Mouse (Mus musculus): ENCODE data around the gene Ntrk3. TPM values are rescaled to one million over a fixed set of nuclear protein-coding genes. Genes with fewer than 3 reads are reported as not detected.

Ntrk3 gene
- total and polyA plus RNA-seq, 2 experiments = 0.09 to 0.38 TPM

DNA sequence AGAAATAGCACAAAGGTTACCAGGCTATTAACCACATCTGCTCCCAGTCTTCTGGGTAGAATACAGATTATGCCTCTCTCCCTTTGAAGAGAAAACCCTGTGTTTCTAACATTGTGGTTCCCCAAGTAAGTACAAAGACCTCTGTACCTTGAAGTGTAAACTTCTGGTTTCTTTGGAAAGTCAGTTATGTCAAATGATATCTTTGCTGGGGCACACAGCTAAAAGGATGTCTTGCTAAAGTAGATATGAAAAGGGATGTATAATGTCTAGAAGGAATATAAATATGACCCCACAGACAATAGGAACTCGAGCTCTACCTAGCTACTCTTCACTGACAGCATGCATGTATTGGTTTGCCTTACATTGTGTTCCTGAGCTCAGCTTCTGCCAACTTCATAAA, 44.7 kb downstream of the Ntrk3 start:
- no peak overlapping the region for H3K9ac ChIP-seq (ENCODE audit: low read depth, low read length)
- H3K27me3 ChIP-seq (ENCODE audit: control insufficient read depth, insufficient read depth, low read length) = peaks cover 3% of the 10 kb centered on the region; the same call in 1 of the 2 replicates
- H3K4me3 ChIP-seq (ENCODE audit: insufficient read depth, low read depth, low read length) = no peak overlapping the region
- H3K36me3 ChIP-seq (ENCODE audit: control insufficient read depth, insufficient read depth, low read length) = no peaks in the 10 kb centered on the region
- no peak for TF ChIP-seq CTCF (IDR thresholded peaks at IDR 0.05; ENCODE audit: low read depth, low read length)
- TF ChIP-seq POLR2A (IDR thresholded peaks at IDR 0.05; ENCODE audit: extremely low read depth, insufficient read depth, low read length) = no peak
- 46% methylated on average over 1 of the region's 1 CpGs for WGBS
- no peak for DNase-seq (ENCODE audit: extremely low read depth, low read depth, low spot score)
- H3K79me2 ChIP-seq (ENCODE audit: control insufficient read depth, insufficient read depth, low read length) = no peaks in the 10 kb centered on the region
- H3K4me1 ChIP-seq (ENCODE audit: control insufficient read depth, insufficient read depth, low read length) = no peaks in the 10 kb centered on the region
- H3K27ac ChIP-seq (replicated peaks; ENCODE audit: insufficient read depth, low read depth, low read length) = no peak overlapping the region

GRCm38 (mm10) chr7:78690956-78691355, 46.9 kb downstream of the Ntrk3 start:
- no peak overlapping the region for H3K4me3 ChIP-seq (ENCODE audit: insufficient read depth, low read depth, low read length)
- 47% methylated on average over 3 of the region's 3 CpGs for WGBS
- no peak for TF ChIP-seq CTCF (IDR thresholded peaks at IDR 0.05; ENCODE audit: low read depth, low read length)
- no peak for TF ChIP-seq POLR2A (IDR thresholded peaks at IDR 0.05; ENCODE audit: extremely low read depth, insufficient read depth, low read length)
- no peak overlapping the region for H3K27ac ChIP-seq (replicated peaks; ENCODE audit: insufficient read depth, low read depth, low read length)
- peaks cover 3% of the 10 kb centered on the region; the same call in 1 of the 2 replicates for H3K27me3 ChIP-seq (ENCODE audit: control insufficient read depth, insufficient read depth, low read length)
- no peaks in the 10 kb centered on the region for H3K79me2 ChIP-seq (ENCODE audit: control insufficient read depth, insufficient read depth, low read length)
- no peak overlapping the region for H3K9ac ChIP-seq (ENCODE audit: low read depth, low read length)
- H3K36me3 ChIP-seq (ENCODE audit: control insufficient read depth, insufficient read depth, low read length) = no peaks in the 10 kb centered on the region
- H3K4me1 ChIP-seq (ENCODE audit: control insufficient read depth, insufficient read depth, low read length) = no peaks in the 10 kb centered on the region
- no peak for DNase-seq (ENCODE audit: extremely low read depth, low read depth, low spot score)

GRCm38 (mm10) chr7:78684943-78685342, 52.9 kb downstream of the Ntrk3 start:
- TF ChIP-seq POLR2A (IDR thresholded peaks at IDR 0.05; ENCODE audit: extremely low read depth, insufficient read depth, low read length) = no peak
- no peak for TF ChIP-seq CTCF (IDR thresholded peaks at IDR 0.05; ENCODE audit: low read depth, low read length)
- no peak overlapping the region for H3K4me3 ChIP-seq (ENCODE audit: insufficient read depth, low read depth, low read length)
- WGBS = 60% methylated on average over 6 of the region's 6 CpGs
- H3K27ac ChIP-seq (replicated peaks; ENCODE audit: insufficient read depth, low read depth, low read length) = no peak overlapping the region
- H3K9ac ChIP-seq (ENCODE audit: low read depth, low read length) = no peak overlapping the region
- no peaks in the 10 kb centered on the region for H3K79me2 ChIP-seq (ENCODE audit: control insufficient read depth, insufficient read depth, low read length)
- H3K36me3 ChIP-seq (ENCODE audit: control insufficient read depth, insufficient read depth, low read length) = no peaks in the 10 kb centered on the region
- no peaks in the 10 kb centered on the region for H3K4me1 ChIP-seq (ENCODE audit: control insufficient read depth, insufficient read depth, low read length)
- DNase-seq (ENCODE audit: extremely low read depth, low read depth, low spot score) = no peak
- H3K27me3 ChIP-seq (ENCODE audit: control insufficient read depth, insufficient read depth, low read length) = no peaks in the 10 kb centered on the region; the same call in 1 of the 2 replicates

GRCm38 (mm10) chr7:78680871-78681270, 56.9 kb downstream of the Ntrk3 start:
- no peaks in the 10 kb centered on the region; the same call in 1 of the 2 replicates for H3K27me3 ChIP-seq (ENCODE audit: control insufficient read depth, insufficient read depth, low read length)
- no peak overlapping the region for H3K4me3 ChIP-seq (ENCODE audit: insufficient read depth, low read depth, low read length)
- no peak for TF ChIP-seq POLR2A (IDR thresholded peaks at IDR 0.05; ENCODE audit: extremely low read depth, insufficient read depth, low read length)
- no peak for TF ChIP-seq CTCF (IDR thresholded peaks at IDR 0.05; ENCODE audit: low read depth, low read length)
- WGBS = 77% methylated on average over 2 of the region's 2 CpGs
- no peaks in the 10 kb centered on the region for H3K79me2 ChIP-seq (ENCODE audit: control insufficient read depth, insufficient read depth, low read length)
- H3K4me1 ChIP-seq (ENCODE audit: control insufficient read depth, insufficient read depth, low read length) = no peaks in the 10 kb centered on the region
- no peaks in the 10 kb centered on the region for H3K36me3 ChIP-seq (ENCODE audit: control insufficient read depth, insufficient read depth, low read length)
- H3K9ac ChIP-seq (ENCODE audit: low read depth, low read length) = no peak overlapping the region
- H3K27ac ChIP-seq (replicated peaks; ENCODE audit: insufficient read depth, low read depth, low read length) = no peak overlapping the region
- no peak for DNase-seq (ENCODE audit: extremely low read depth, low read depth, low spot score)

DNA sequence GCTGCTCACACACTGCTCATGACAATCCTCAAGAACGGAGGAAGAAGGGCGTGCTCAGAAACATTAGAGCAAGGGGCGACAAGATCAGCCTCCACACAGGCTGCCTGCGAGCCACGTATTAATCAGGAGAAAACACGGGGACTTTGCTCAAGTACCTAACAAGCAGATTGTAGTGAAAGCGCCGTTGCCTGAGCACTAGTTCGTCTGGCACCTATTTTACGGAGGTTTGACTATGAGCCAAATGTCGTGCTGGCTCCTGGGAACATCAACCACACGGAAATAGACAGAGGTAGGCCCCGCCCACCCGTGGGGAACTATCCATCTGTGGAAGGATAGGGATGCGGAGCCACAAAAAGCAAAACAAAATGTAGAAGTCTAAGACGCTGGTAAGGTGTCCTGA, 68.4 kb downstream of the Ntrk3 start:
- WGBS = 92% methylated on average over 16 of the region's 16 CpGs
- Histone ChIP-seq H3K9ac (ENCODE audit: low read depth, low read length) (no peak overlapping the region), H3K36me3 (ENCODE audit: control insufficient read depth, insufficient read depth, low read length) (no peaks in the 10 kb centered on the region), H3K27me3 (ENCODE audit: control insufficient read depth, insufficient read depth, low read length) (no peaks in the 10 kb centered on the region), H3K4me3 (ENCODE audit: insufficient read depth, low read depth, low read length) (no peak overlapping the region), H3K27ac (replicated peaks; ENCODE audit: insufficient read depth, low read depth, low read length) (no peak overlapping the region), H3K79me2 (ENCODE audit: control insufficient read depth, insufficient read depth, low read length) (no peaks in the 10 kb centered on the region), H3K4me1 (ENCODE audit: control insufficient read depth, insufficient read depth, low read length) (no peaks in the 10 kb centered on the region)
- no peak for DNase-seq (ENCODE audit: extremely low read depth, low read depth, low spot score)
- no peak for TF ChIP-seq CTCF (IDR thresholded peaks at IDR 0.05; ENCODE audit: low read depth, low read length)
- TF ChIP-seq POLR2A (IDR thresholded peaks at IDR 0.05; ENCODE audit: extremely low read depth, insufficient read depth, low read length) = no peak

DNA sequence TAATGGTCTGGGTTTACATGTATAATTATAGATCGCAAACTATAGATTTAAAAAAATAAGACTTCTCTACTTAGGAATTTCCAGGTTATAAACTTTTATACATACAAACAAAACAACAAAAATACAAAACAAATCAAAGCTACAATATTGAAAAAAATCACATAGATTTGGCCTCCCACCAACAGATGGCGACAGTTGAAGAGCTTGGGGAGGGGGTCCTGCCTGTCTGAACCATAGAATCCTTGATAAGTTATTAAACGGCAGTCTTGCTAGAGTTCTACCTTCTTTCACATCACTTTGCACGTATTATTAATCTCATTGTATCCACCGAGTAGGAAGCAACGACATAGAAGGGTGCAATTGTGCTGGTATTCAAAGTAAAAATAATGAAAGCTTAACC, 68.9 kb downstream of the Ntrk3 start:
- Histone ChIP-seq H3K9ac (ENCODE audit: low read depth, low read length) (no peak overlapping the region), H3K79me2 (ENCODE audit: control insufficient read depth, insufficient read depth, low read length) (no peaks in the 10 kb centered on the region), H3K27me3 (ENCODE audit: control insufficient read depth, insufficient read depth, low read length) (no peaks in the 10 kb centered on the region), H3K4me3 (ENCODE audit: insufficient read depth, low read depth, low read length) (no peak overlapping the region), H3K4me1 (ENCODE audit: control insufficient read depth, insufficient read depth, low read length) (no peaks in the 10 kb centered on the region), H3K27ac (replicated peaks; ENCODE audit: insufficient read depth, low read depth, low read length) (no peak overlapping the region), H3K36me3 (ENCODE audit: control insufficient read depth, insufficient read depth, low read length) (no peaks in the 10 kb centered on the region)
- TF ChIP-seq POLR2A (IDR thresholded peaks at IDR 0.05; ENCODE audit: extremely low read depth, insufficient read depth, low read length) (no peak), CTCF (IDR thresholded peaks at IDR 0.05; ENCODE audit: low read depth, low read length) (no peak)
- WGBS = 90% methylated on average over 6 of the region's 6 CpGs
- no peak for DNase-seq (ENCODE audit: extremely low read depth, low read depth, low spot score)

Measured in liver, adult 2 months (tissue).